Mouse (Mus musculus) splenic B cell, adult 2 months (primary cell): ENCODE results near the gene Dnajb13.

Source experiments
- DNase-seq: peaks from one replicate; pipeline ENCODE4 v3.0.0-alpha.2; 2011; ENCODE audit warnings: low read depth, low spot score
- H3K27me3 ChIP-seq: 2 replicates; pipeline ENCODE4 v1.6.1; 2012; ENCODE audit warnings: mild to moderate bottlenecking, low read length, moderate library complexity, mixed read lengths; ENCODE audit not compliant: control insufficient read depth, poor library complexity, insufficient read depth, severe bottlenecking
- H3K36me3 ChIP-seq: 2 replicates; pipeline ENCODE4 v1.6.1; 2012; ENCODE audit warnings: mild to moderate bottlenecking, low read length, moderate library complexity, mixed read lengths; ENCODE audit not compliant: control insufficient read depth, poor library complexity, insufficient read depth, severe bottlenecking

Gene Dnajb13

DNA sequence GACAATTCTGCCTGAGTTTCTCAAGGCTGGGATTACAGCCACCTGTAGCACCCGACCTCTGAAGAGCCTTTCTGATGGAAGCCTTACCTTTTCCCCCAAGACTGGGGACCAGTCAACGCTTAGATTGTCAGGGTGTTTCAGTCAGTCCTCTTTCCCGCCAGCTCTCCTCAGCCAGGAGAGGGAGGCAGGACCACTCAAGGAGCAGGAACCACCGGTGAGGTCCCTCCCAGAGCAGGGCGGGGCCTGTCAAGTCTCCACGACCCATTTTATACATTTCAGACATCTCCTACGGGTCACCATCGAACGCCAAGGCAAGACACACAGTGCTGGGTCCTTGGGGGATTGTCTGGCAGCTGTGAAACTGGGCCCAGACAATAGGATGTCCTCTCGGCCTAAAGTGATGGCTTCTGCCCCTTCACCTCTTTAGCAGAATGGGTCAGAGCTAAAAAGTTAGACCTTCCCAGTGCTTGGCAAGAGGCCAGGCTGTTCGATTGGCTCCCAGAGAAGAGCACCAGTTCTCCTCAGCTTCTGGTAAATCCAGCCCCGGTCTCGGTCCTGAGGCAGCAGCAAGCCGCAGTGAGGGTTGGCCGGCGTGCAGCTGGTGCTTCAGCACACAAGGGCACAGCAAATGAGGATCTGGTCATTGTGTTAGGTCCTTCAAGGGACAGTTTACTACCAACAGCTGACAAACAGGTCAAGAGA lies 14.3 kb downstream of the Dnajb13 start:
- peaks cover 28% of the 10 kb centered on the region for H3K36me3 ChIP-seq
- DNase-seq = peak; percentile 28
- H3K27me3 ChIP-seq = no peaks in the 10 kb centered on the region

DNA sequence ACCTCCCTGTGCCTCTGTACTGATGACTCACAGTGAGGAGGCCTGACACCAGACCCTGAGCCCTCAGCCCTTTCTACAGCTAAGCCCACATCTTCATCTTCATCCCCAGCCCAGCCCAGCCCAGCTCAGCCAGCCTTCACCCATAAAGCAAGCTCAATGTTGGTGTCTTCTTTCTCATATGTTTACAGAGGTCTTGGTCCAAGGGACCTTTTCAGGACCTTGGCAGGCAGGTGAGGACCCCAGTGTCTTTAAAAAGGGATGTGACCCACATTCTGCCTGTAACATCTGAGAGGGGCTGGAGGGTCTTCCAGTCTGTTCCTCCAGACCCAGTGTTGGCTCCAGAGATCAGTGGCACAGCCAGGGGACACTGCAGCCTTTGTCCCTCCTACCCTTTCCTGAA lies 15.3 kb downstream of the Dnajb13 start:
- Histone ChIP-seq H3K36me3 (peaks cover 34% of the 10 kb centered on the region), H3K27me3 (no peaks in the 10 kb centered on the region)
- no peak for DNase-seq

DNA sequence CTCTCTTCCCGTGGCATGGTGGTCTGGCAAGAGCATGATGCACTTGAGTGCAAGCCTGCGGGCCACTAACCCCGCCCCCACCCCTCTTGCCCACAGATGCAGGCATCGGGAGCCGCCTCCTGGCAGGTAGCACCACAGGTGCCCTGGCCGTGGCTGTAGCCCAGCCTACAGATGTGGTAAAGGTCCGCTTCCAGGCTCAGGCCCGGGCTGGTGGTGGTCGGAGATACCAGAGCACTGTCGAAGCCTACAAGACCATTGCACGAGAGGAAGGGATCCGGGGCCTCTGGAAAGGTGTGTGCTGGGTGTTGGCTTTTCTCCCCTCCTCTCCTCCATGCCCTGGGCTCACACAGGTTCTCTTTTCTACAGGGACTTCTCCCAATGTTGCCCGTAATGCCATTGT lies 16.8 kb downstream of the Dnajb13 start:
- Histone ChIP-seq H3K27me3 (no peaks in the 10 kb centered on the region), H3K36me3 (peaks cover 34% of the 10 kb centered on the region)
- no peak for DNase-seq

DNA sequence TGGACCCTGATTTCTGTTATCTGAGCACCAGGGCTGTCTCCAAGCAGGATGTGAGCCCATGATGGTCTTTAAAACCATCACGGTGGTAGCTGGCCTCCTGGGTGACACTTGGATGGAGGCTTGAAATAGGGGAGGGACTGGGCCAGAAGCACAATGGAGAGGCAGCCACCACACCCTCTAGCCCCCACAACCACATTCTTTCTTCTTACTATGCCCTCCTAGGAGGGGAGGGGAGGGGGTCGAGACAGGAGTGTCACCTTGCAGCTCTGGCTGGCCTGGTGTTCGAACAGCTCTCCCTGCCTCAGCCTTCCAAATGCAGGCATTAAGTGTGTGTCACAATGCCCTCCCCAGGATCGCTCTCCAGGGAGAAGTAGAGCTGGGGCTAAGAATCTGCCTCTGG lies 17.4 kb downstream of the Dnajb13 start:
- Histone ChIP-seq H3K27me3 (no peaks in the 10 kb centered on the region), H3K36me3 (peaks cover 34% of the 10 kb centered on the region)
- DNase-seq = no peak

DNA sequence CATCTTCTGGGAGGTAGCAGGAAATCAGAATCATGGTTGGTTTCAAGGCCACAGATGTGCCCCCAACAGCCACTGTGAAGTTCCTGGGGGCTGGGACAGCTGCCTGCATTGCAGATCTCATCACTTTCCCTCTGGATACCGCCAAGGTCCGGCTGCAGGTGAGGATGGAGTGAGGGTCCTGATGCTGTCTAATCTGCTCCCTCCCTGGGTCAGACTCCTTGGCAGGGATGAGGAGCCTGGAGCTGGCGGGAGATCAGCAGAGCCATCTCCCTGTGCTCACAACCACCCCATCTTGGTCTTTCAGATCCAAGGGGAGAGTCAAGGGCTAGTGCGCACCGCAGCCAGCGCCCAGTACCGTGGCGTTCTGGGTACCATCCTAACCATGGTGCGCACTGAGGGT lies 18.0 kb downstream of the Dnajb13 start:
- Histone ChIP-seq H3K36me3 (peaks cover 34% of the 10 kb centered on the region), H3K27me3 (no peaks in the 10 kb centered on the region)
- peak; percentile 15 for DNase-seq

DNA sequence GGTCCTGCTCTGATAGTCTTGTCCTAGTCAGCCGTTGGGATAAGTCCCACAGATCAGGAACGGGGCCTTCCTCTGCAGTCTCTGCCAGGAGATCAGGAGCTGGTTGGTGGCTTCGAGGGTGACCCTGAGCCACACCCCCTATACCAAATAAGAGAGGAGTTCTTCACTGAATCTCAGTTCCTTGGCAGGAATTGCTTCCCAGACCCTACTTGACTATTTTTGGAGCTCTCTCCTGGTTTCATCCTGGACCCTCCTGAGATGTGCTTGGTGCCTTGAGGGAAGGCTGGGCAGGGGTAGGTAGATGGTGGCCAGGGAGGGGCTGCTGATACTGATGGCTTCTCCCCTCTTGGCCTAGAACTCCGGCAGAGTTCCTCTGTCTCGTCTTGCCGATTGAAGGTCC lies 18.4 kb downstream of the Dnajb13 start:
- DNase-seq = no peak
- Histone ChIP-seq H3K27me3 (no peaks in the 10 kb centered on the region), H3K36me3 (peaks cover 34% of the 10 kb centered on the region)

DNA sequence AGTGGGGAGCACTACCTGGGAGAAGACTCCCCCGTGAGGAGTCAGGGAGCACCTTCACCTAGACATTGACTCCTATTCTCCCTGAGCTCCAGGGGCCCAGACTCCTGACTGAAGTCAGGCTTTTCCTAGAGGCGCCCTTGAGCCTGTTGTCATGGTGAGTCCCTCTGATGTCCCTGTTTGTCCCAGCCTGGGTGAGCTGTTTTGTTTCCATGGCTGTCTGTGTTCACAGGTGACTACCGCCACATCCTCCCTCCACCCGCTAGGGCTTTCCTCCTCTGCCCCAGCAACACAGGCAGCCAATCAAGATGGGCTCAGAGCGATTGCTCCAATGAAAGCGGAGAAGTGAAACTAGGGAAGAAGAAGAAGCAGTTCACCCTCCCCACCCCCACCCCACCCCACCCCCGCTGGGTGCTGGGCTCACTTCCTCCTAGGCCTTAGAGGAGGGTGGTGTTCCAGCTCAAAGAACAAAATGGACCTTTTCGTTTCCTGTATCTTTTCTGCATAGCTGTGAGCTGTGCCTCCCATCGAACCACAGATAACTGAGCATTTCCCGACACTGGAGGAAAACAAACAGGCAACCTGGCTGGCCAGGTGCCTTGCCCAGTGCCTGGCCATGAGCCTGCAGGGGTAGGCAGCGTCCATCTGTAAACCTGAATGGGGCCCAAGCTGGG lies 19.0 kb downstream of the Dnajb13 start:
- DNase-seq = peak; percentile 96
- Histone ChIP-seq H3K36me3 (peaks cover 34% of the 10 kb centered on the region), H3K27me3 (no peaks in the 10 kb centered on the region)

DNA sequence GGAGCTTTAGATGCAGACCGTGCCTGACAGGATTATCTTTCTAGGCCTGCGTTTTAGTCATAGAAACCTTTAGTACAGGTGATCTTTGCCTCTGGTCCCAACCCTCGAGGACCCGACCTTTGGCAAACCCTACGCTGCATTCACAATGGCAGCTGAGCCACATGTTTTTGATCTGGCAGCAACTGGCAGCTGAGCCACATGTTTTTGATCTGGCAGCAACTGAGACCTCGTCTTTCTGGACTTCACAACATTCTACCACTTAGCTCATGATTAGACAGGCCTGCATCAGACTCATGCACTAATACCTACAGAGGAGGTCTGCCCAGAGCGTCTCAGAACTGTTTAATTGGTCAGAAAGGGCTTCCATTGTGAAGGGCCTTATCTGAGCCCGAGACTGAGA lies 19.7 kb downstream of the Dnajb13 start:
- DNase-seq = no peak
- Histone ChIP-seq H3K36me3 (peaks cover 31% of the 10 kb centered on the region), H3K27me3 (no peaks in the 10 kb centered on the region)

DNA sequence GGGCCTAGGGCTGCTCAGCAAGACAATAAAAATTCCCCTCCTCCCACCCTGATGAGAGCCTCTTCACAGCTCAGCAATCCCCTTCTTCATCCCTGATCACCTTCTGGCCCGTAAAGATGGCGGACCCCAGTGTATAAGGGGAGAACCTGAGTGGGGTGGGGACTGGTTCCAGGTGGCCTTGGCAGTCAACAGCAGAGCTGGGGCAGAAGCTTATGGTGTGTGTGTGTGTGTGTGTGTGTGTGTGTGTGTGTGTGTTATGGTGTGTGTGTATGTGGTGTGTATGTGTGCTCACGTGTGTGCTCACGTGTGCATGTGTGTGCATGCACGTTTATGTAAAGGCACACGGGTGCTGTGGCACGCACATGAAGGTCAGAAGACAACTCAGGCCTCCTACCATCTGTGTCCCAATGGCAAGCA lies 20.3 kb downstream of the Dnajb13 start:
- peak; percentile 76 for DNase-seq
- H3K27me3 ChIP-seq = no peaks in the 10 kb centered on the region
- peaks cover 24% of the 10 kb centered on the region for H3K36me3 ChIP-seq

DNA sequence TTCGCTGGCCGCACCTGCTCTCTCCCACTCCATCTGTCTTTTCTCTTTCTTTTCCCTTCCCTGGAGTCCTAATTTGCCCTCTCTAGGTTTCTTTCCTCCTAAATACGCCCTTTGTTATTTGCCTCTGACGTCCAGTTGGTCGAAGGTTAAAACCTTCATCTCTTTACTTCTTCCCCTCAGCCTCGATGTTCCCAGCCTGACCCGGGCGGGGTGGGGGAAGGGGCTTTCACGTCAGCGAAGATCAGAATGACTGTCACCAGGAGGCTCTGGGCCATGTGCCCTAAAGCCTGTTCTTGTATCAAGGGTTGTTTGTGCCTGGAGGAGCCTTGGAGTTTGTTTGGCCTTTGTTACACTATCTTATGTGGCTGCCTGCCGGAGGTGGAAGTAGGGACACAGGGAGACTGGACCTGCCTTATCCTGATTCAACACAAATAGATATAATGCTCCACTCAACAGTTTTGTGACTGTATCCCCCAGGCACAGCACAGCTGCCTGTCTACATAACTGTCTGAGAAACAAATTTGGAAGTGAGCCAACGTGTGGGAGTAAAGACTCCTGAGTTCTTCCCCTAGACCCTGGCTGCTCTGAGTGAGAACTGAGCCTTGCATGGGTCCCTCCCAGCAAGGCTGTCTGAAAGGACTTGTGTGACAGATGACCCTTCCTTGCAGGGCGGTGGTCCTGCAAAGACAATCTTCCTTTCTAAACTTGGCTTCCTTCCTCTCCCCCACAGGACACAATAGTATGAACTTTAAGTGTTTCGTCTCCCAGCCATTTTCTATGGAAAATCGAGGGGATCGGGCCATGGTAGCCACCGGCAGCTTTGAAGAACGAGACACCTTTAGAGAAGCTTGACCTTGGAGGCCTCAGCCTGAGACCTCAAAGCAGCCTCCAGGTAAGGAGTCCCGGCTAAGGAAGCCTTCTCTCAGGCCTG lies 21.0 kb downstream of the Dnajb13 start:
- H3K36me3 ChIP-seq = peaks cover 19% of the 10 kb centered on the region
- peak; percentile 69 for DNase-seq
- no peaks in the 10 kb centered on the region for H3K27me3 ChIP-seq

DNA sequence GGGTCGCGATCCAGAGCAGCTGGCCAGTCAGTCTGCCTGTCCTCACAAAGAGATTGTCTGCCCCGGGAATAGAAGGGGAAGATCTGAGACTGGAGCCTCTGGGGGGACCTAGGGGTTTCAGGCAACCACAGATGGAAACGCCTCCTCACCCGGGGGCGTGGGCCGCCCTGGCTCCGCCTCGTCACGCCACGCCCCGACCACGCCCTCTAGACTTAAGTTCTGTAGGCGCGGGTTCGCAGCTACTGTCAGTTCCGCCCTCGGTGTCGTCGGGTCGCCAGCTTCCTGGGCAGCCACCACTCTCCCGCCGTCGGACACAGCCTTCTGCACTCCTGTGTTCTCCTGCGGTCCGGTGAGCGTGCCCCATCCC lies 21.7 kb downstream of the Dnajb13 start, which contains the start of gene Ucp2:
TSS of gene Ucp2 (plus strand) at position 221 of the 367 bp plus-strand sequence.
- Histone ChIP-seq H3K27me3 (no peaks in the 10 kb centered on the region), H3K36me3 (peaks cover 15% of the 10 kb centered on the region)
- peak; percentile 96 for DNase-seq

DNA sequence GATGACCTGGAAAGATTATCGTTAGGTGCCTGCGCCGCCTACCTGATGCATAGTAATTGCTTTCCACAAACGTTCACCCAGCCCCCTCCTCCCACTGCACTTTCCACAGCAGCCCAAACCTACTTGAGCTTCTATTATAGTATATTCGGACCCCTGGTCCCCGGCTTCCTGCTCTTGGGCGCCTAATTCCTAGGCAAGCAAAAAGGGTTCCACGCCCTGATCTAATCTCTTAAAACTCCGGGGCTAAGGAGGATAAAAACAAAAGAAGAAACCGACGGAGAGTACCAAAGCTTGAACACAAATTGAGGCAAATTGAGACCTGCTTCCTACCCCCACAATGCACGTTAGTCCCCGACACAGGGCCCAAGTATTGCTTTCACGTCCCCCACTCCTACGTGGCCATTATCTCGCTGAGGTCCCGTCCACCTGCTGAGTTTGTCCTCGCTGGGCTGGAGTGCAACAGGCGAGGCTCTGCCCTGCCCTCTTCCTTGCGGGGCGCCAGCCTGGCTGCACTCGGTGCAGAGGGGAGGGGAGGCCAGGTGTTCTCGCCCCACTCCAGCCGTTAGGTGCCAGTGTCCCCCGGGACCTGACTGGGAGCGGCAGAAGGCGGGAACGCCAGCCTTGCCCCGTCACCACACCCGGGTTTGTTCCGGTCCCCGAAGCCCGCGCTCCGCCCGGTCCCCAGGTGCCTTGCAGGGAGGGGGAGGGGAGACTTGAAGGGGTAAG lies 22.2 kb downstream of the Dnajb13 start:
- Histone ChIP-seq H3K27me3 (no peaks in the 10 kb centered on the region), H3K36me3 (peaks cover 12% of the 10 kb centered on the region)
- peak; percentile 37 for DNase-seq

DNA sequence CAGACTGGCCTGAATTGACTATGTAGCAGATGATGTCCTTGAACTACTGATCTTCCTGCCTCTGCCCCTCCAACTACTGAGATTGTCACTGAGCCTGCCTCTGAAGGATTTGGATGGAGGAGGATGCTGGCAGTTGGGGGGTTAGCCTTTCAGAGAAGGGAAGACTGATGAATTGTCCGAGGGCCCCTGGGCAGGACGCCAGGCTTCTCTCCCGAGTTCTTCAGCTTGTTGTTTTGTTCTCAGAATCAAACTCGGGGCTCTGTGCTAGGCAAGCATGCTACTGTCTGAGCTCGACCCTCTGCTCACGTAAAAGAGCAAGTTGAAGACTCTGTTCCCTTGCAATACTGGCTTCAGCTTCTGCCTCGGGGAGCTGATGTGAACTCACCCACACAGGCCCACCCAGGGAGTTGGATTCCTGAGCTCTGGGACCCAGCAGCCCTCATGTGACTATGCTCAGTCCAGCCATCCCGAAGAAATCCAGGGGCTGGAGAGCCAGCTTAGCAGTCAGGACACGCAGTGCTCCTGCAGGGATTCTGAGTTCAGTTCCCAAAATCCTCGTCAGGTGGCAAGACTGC lies 26.2 kb downstream of the Dnajb13 start:
- Histone ChIP-seq H3K36me3 (no peaks in the 10 kb centered on the region), H3K27me3 (no peaks in the 10 kb centered on the region)
- no peak for DNase-seq

DNA sequence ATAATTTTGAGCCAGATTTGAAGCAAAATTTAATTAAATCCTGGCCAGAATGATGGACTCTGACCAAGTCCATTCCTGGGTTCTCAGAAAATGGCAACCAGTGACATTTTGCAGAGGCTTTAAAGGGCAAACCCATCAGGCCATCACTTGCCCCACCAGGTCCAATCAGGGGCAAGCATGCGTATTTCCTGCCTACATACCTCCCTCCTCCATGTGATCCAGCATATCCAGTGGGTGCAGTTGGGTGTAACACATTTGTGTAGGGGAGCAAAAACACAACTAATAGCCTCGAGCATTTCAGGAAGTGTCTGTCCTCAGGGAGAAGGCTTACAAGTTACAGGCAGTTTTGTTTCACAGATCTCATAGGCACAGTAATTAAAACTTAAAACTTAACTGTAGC lies 27.5 kb downstream of the Dnajb13 start:
- H3K27me3 ChIP-seq = no peaks in the 10 kb centered on the region
- no peaks in the 10 kb centered on the region for H3K36me3 ChIP-seq
- DNase-seq = peak; percentile 51
